Mouse (Mus musculus): Measurements from ENCODE around the gene Gm2696. TPM values are rescaled to one million over a fixed set of nuclear protein-coding genes. Genes with fewer than 3 reads are reported as not detected.

Gene Gm2696
- polyA plus RNA-seq, 1 experiment, result not detected

- H3K27ac ChIP-seq (ENCODE audit: insufficient read depth, low read depth, low read length), result no peak overlapping the region
- TF ChIP-seq CTCF (IDR thresholded peaks at IDR 0.05; ENCODE audit: low read depth, low read length), result no peak; the same call in none of the 2 replicates
- no peak for TF ChIP-seq POLR2A (IDR thresholded peaks at IDR 0.05; ENCODE audit: borderline replicate concordance, low read depth, low read length)
- no peaks in the 10 kb centered on the region for H3K4me1 ChIP-seq (ENCODE audit: control insufficient read depth, insufficient read depth, low read length)
- no peak overlapping the region for H3K4me3 ChIP-seq (ENCODE audit: insufficient read depth, low read length)
Observed at GRCm38 (mm10) chr10:77882553-77882952, 68.1 kb downstream of the Gm2696 start.

Other genes with a start within 250 kb of the Gm2696 start
- gene Pttg1ip, start 233.0 kb upstream of the Gm2696 start, polyA plus RNA-seq (2012; ENCODE audit: insufficient read depth, insufficient read length, missing spikeins), result 98.5 and 102 TPM in 2 replicates
- 165 and 203 TPM in 2 replicates for gene Sumo3, start 208.6 kb upstream of the Gm2696 start, polyA plus RNA-seq (2012; ENCODE audit: insufficient read depth, insufficient read length, missing spikeins)
- gene Gm49325, start 208.5 kb upstream of the Gm2696 start, polyA plus RNA-seq (2012; ENCODE audit: insufficient read depth, insufficient read length, missing spikeins), result 40.9 and 41.8 TPM in 2 replicates
- 57.9 and 61.2 TPM in 2 replicates for gene Ube2g2, start 192.4 kb upstream of the Gm2696 start, polyA plus RNA-seq (2012; ENCODE audit: insufficient read depth, insufficient read length, missing spikeins)
- not detected in 2 replicates for gene Tspear, start 128.1 kb upstream of the Gm2696 start, polyA plus RNA-seq (2012; ENCODE audit: insufficient read depth, insufficient read length, missing spikeins)
- not detected in 2 replicates for gene Gm19402, start 123.9 kb upstream of the Gm2696 start, polyA plus RNA-seq (2012; ENCODE audit: insufficient read depth, insufficient read length, missing spikeins)
- not detected in 2 replicates for gene Gm9508, start 117.4 kb upstream of the Gm2696 start, polyA plus RNA-seq (2012; ENCODE audit: insufficient read depth, insufficient read length, missing spikeins)
- gene Gm10272, start 108.1 kb upstream of the Gm2696 start, polyA plus RNA-seq (2012; ENCODE audit: insufficient read depth, insufficient read length, missing spikeins), result not detected in 2 replicates
- gene Gm10024, start 103.2 kb upstream of the Gm2696 start, polyA plus RNA-seq (2012; ENCODE audit: insufficient read depth, insufficient read length, missing spikeins), result not detected in 2 replicates
- gene Gm10142, start 98.9 kb upstream of the Gm2696 start, polyA plus RNA-seq (2012; ENCODE audit: insufficient read depth, insufficient read length, missing spikeins), result not detected in 2 replicates
- gene Krtap12-1, start 94.1 kb upstream of the Gm2696 start, polyA plus RNA-seq (2012; ENCODE audit: insufficient read depth, insufficient read length, missing spikeins), result not detected in 2 replicates
- not detected in 2 replicates for gene Gm10100, start 88.2 kb upstream of the Gm2696 start, polyA plus RNA-seq (2012; ENCODE audit: insufficient read depth, insufficient read length, missing spikeins)
- not detected in 2 replicates for gene Gm18596, start 72.0 kb upstream of the Gm2696 start, polyA plus RNA-seq (2012; ENCODE audit: insufficient read depth, insufficient read length, missing spikeins)
- gene Gm9736, start 63.3 kb upstream of the Gm2696 start, polyA plus RNA-seq (2012; ENCODE audit: insufficient read depth, insufficient read length, missing spikeins), result not detected in 2 replicates
- gene Gm3233, start 55.0 kb upstream of the Gm2696 start, polyA plus RNA-seq (2012; ENCODE audit: insufficient read depth, insufficient read length, missing spikeins), result not detected in 2 replicates
- not detected in 2 replicates for gene Gm3238, start 43.4 kb upstream of the Gm2696 start, polyA plus RNA-seq (2012; ENCODE audit: insufficient read depth, insufficient read length, missing spikeins)
- not detected in 2 replicates for gene Gm7138, start 37.7 kb upstream of the Gm2696 start, polyA plus RNA-seq (2012; ENCODE audit: insufficient read depth, insufficient read length, missing spikeins)
- gene Gm3250, start 32.1 kb upstream of the Gm2696 start, polyA plus RNA-seq (2012; ENCODE audit: insufficient read depth, insufficient read length, missing spikeins), result not detected in 2 replicates
- gene Gm7137, start 26.5 kb upstream of the Gm2696 start, polyA plus RNA-seq (2012; ENCODE audit: insufficient read depth, insufficient read length, missing spikeins), result not detected in 2 replicates
- gene Gm9639, start 19.6 kb upstream of the Gm2696 start, polyA plus RNA-seq (2012; ENCODE audit: insufficient read depth, insufficient read length, missing spikeins), result not detected in 2 replicates
- gene Gm19668, start 15.5 kb upstream of the Gm2696 start, polyA plus RNA-seq (2012; ENCODE audit: insufficient read depth, insufficient read length, missing spikeins), result not detected in 2 replicates
- not detected in 2 replicates for gene Gm9507, start 2.8 kb upstream of the Gm2696 start, polyA plus RNA-seq (2012; ENCODE audit: insufficient read depth, insufficient read length, missing spikeins)
- gene Krtap10-4, start 12.4 kb downstream of the Gm2696 start, polyA plus RNA-seq (2012; ENCODE audit: insufficient read depth, insufficient read length, missing spikeins), result not detected in 2 replicates
- not detected in 2 replicates for gene Krtap10-10, start 21.3 kb downstream of the Gm2696 start, polyA plus RNA-seq (2012; ENCODE audit: insufficient read depth, insufficient read length, missing spikeins)
- not detected in 2 replicates for gene Gm36176, start 32.1 kb downstream of the Gm2696 start, polyA plus RNA-seq (2012; ENCODE audit: insufficient read depth, insufficient read length, missing spikeins)
- gene Gm10318, start 38.2 kb downstream of the Gm2696 start, polyA plus RNA-seq (2012; ENCODE audit: insufficient read depth, insufficient read length, missing spikeins), result not detected in 2 replicates
- not detected in 2 replicates for gene Gm3285, start 47.3 kb downstream of the Gm2696 start, polyA plus RNA-seq (2012; ENCODE audit: insufficient read depth, insufficient read length, missing spikeins)
- 0.19 TPM in 1 of 2 replicates, not detected in the other for gene Lrrc3, start 87.9 kb downstream of the Gm2696 start, polyA plus RNA-seq (2012; ENCODE audit: insufficient read depth, insufficient read length, missing spikeins)
- gene Trpm2, start 155.9 kb downstream of the Gm2696 start, polyA plus RNA-seq (2012; ENCODE audit: insufficient read depth, insufficient read length, missing spikeins), result 8.6 and 13.8 TPM in 2 replicates
- gene 1810043G02Rik, start 163.8 kb downstream of the Gm2696 start, polyA plus RNA-seq (2012; ENCODE audit: insufficient read depth, insufficient read length, missing spikeins), result 12.4 and 13.6 TPM in 2 replicates
- gene Pfkl, start 195.4 kb downstream of the Gm2696 start, polyA plus RNA-seq (2012; ENCODE audit: insufficient read depth, insufficient read length, missing spikeins), result 24.1 and 32.1 TPM in 2 replicates
- 1.5 and 2.2 TPM in 2 replicates for gene Dnmt3l, start 227.3 kb downstream of the Gm2696 start, polyA plus RNA-seq (2012; ENCODE audit: insufficient read depth, insufficient read length, missing spikeins)
- not detected in 2 replicates for gene Aire, start 228.9 kb downstream of the Gm2696 start, polyA plus RNA-seq (2012; ENCODE audit: insufficient read depth, insufficient read length, missing spikeins)